Mouse (Mus musculus): ENCODE data around the gene Alox12. TPM values are rescaled to one million over a fixed set of nuclear protein-coding genes. Genes with fewer than 3 reads are reported as not detected.

Gene Alox12
- not detected for polyA plus RNA-seq (2017; shearing (Covaris generic))

GRCm38 (mm10) chr11:70254931-70255531 is at the start of gene Alox12:
Gene Alox12, minus strand, starts transcription at chr11:70255353.

GRCm38 (mm10) chr11:70239541-70240279 is 15.4 kb downstream of the Alox12 start, which contains the start of the genes Gm21988 and Rnasek:
Gene Gm21988, minus strand, starts transcription at chr11:70239830.
Gene Rnasek, minus strand, starts transcription at chr11:70239842.

GRCm38 (mm10) chr11:70237457-70238167 is 17.5 kb downstream of the Alox12 start, which contains the start of gene 0610010K14Rik:
Gene 0610010K14Rik, minus strand, starts transcription at chr11:70237914.

GRCm38 (mm10) chr11:70229260-70230010 is 25.7 kb downstream of the Alox12 start, which contains the start of gene Bcl6b:
Gene Bcl6b, minus strand, starts transcription at chr11:70229798.

GRCm38 (mm10) chr11:70220731-70221602 is 34.2 kb downstream of the Alox12 start, which contains the start of gene Slc16a13:
Gene Slc16a13, minus strand, starts transcription at chr11:70221064.

GRCm38 (mm10) chr11:70212423-70212822 is 42.7 kb downstream of the Alox12 start, which contains the start of gene Slc16a11:
Gene Slc16a11, plus strand, starts transcription at chr11:70212752.

Other genes with a start within 250 kb of the Alox12 start
- 152 TPM for gene Acadvl, start 239.9 kb downstream of the Alox12 start, polyA plus RNA-seq (2017; shearing (Covaris generic))
- gene Dlg4, start 238.4 kb downstream of the Alox12 start, polyA plus RNA-seq (2017; shearing (Covaris generic)): 11.7 TPM
- not detected for gene Asgr1, start 201.3 kb downstream of the Alox12 start, polyA plus RNA-seq (2017; shearing (Covaris generic))
- not detected for gene Asgr2, start 162.7 kb downstream of the Alox12 start, polyA plus RNA-seq (2017; shearing (Covaris generic))
- not detected for gene Mgl2, start 125.0 kb downstream of the Alox12 start, polyA plus RNA-seq (2017; shearing (Covaris generic))
- not detected for gene Clec10a, start 99.2 kb downstream of the Alox12 start, polyA plus RNA-seq (2017; shearing (Covaris generic))
- gene Slc16a11, start 42.6 kb downstream of the Alox12 start, polyA plus RNA-seq (2017; shearing (Covaris generic)): 0.94 TPM
- 5.5 TPM for gene Slc16a13, start 34.3 kb downstream of the Alox12 start, polyA plus RNA-seq (2017; shearing (Covaris generic))
- 0.51 TPM for gene Bcl6b, start 25.6 kb downstream of the Alox12 start, polyA plus RNA-seq (2017; shearing (Covaris generic))
- gene 0610010K14Rik, start 17.4 kb downstream of the Alox12 start, polyA plus RNA-seq (2017; shearing (Covaris generic)): 171 TPM
- gene Gm21988, start 15.5 kb downstream of the Alox12 start, polyA plus RNA-seq (2017; shearing (Covaris generic)): 5.5 TPM
- 272 TPM for gene Rnasek, start 15.5 kb downstream of the Alox12 start, polyA plus RNA-seq (2017; shearing (Covaris generic))
- gene Alox12e, start 67.3 kb upstream of the Alox12 start, polyA plus RNA-seq (2017; shearing (Covaris generic)): not detected
- 0.24 TPM for gene Alox15, start 96.7 kb upstream of the Alox12 start, polyA plus RNA-seq (2017; shearing (Covaris generic))
- gene Pelp1, start 154.7 kb upstream of the Alox12 start, polyA plus RNA-seq (2017; shearing (Covaris generic)): 11.3 TPM
- gene Arrb2, start 177.3 kb upstream of the Alox12 start, polyA plus RNA-seq (2017; shearing (Covaris generic)): 168 TPM
- gene Med11, start 196.6 kb upstream of the Alox12 start, polyA plus RNA-seq (2017; shearing (Covaris generic)): 81.3 TPM
- 0.60 TPM for gene Zmynd15, start 204.1 kb upstream of the Alox12 start, polyA plus RNA-seq (2017; shearing (Covaris generic))
- 0.43 TPM for gene Cxcl16, start 204.6 kb upstream of the Alox12 start, polyA plus RNA-seq (2017; shearing (Covaris generic))
- gene Tm4sf5, start 249.9 kb upstream of the Alox12 start, polyA plus RNA-seq (2017; shearing (Covaris generic)): 2.6 TPM